Mouse (Mus musculus): Measurements from ENCODE around the gene Triml2.

Gene Triml2

DNA sequence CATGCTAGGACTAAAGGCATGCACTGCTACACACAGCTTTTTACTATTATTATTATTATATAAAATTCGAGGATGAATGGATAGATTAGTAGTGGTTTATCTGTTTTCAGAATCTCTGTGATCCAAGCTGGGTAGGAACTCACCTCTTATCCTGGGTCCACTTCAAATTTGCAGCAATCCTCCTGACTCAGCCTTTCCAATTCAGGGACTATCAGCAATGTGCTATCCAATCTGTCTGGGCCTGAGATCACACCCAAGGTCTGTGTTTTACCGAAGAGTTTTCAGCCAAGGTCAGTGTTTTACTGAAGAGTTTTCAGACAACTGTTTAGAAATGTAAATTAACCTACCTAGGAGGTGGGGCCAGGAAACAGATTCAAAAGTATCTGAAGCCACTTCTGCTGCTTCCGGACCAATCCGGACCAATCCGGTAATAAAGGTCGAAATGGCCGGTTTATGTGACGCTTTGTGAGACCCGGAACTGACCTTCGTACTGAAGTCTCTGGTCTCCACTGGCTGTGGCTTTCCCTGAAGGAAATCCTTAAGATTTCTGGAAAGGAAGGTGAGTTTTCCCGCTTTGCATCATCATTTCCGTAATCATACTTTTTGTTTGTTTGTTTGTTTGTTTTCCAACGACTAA lies at the start of gene Triml2:
Gene Triml2, plus strand, starts transcription at position 488 of the 637 bp plus-strand sequence.
- DNase-seq: no peak

DNA sequence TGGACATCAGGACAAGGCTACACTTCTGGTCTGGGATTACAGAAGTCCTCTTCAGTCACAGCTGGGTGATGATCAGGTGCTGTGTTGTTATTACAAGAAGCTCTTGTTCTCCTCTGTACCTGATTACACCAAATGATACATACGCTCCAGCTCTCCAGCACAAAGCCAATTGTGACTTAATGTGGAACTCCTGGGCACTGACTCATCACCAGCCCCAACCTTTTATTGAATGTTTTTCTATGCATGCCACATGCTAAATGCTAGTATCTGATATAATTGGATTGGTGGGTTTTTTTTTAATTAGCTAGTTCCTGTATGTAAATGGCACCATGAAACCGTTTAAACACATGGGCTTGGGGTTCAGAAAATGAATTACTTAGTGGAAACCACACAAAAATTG lies 39.0 kb upstream of the Triml2 start, which contains the start of gene Triml1:
Gene Triml1, minus strand, starts transcription at position 101 of the 400 bp plus-strand sequence.
- no peak for DNase-seq

DNA sequence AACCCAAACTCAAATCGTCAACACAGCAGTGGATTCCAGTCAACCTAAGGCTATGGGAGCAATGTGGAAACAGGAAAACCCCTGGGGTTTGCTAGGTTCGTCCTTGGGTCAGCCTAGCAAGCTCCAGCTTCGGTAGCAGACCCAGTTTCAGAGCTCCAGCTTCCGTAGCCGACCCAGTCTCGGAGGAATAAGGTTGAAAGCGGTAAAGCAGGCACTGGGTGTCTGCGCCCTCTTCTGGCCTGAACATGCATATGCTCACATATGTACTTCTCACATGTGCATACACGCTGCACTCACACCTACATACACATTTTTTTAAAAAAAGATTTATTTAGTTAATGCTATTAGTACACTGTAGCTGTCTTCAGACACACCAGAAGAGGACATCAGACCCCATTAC lies 31.0 kb upstream of the Triml2 start:
- DNase-seq: no peak

DNA sequence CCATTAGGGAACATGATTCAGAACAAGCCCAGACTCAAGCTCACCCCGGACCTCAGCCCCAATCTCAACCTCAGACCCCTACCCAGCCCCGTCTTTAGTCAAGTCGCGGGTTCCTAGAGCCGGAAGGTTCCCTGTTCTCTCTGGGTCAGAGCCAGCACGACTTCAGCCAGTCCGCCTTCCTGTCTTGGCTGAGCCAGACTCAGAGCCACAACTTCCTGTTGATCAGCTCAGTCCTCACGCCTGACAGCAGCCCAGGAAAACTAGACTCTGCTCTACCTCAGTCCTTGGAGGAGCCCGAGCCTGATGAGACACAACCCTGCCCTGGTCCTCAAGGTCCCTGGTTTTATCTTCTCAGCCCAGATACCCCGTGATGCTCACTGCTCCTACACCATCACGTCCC lies 17.1 kb upstream of the Triml2 start:
- no peak for DNase-seq

DNA sequence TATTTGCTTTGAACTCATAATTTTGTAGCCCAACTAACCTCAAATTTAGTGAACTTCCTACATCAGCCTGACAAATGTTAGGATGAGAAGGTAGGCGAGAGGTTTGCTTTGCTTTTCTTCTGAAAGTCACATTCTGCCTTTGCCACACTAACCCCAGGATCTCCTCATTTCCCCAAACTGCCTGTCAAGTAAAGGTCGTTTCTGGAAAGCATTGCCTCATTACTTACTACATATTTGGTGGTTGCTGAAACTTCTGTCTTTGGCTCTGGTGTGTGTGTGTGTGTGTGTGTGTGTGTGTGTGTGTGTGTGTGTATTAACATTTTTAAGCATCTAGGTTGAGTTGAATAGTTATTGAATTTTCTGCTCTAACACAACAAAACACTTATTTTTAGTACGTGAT lies 15.9 kb upstream of the Triml2 start:
- no peak for DNase-seq

DNA sequence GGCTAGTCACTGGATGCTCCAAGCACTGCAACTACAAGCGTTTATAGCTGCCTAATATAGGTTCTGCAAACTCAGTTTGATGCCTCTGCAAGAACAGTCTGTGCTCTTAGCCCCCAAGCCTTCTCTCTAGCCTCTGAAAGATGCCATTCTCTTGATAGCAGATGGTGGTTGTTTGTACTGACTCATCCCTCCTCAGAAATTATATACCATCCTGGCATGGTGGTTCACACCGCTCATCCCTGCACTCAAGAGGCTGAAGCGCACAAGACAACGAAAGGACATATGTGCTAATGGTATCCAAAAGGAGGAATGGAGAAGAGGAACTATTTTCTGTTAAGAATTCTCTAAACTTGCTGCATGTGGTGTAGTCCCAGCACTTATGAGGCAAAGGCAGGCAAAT lies 12.3 kb upstream of the Triml2 start:
- no peak for DNase-seq

DNA sequence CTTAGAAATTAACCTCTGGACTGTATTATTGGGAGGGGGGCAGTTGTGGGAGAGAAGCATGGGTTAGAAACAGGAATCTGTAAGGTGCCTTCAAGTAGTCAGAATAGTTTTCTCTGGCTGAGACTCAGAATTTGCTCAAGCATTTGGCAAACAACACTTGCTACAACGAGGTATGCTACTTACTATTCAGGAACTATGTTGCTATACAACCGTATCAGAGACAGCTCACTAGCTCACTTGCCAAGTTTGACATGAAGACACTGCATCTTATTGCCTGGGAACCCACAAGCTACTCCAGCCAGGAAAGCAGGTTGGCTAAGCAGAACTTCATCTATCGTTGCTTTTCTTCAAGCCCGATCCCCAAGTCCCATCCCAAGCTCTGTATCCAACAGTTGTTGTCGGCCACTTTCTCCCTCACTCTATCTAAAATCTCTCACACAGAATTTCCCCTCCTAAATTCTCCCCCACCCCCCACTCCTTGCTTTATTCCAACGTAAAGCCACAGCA lies 11.0 kb upstream of the Triml2 start:
- DNase-seq: no peak

DNA sequence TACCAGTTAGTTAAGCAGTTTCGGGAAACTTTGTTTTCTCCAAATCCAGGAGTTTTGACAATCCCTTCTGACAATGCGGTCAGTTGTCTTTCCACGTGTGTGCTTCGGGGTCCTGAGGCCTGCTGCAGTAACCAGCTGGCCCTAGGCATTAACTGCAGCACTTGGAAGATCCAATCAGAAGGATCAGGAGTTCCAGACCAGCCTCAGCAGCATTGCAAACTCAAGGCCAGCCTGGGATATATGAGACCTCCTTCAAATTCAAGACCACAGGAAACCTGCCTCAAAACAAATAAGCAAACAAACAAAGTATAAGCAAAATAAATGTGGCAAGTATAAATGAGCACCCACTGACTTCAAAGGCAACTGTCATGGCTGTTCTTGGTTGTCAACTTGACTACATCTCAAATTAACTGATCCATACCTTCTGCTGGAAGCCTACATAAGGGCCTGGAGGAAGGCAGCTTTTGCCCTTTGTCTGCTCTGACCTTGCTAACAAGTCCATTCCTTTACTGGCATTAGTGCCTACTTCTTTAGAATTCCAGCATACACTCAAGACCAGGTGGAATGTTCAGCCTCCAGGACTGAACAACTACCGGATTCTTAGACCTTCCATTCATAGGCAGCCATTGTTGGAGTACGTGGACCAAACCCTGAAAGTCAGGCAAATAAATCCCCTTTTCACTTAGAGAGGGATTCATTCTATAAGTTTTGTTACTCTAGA lies 3.4 kb upstream of the Triml2 start:
- DNase-seq: no peak

DNA sequence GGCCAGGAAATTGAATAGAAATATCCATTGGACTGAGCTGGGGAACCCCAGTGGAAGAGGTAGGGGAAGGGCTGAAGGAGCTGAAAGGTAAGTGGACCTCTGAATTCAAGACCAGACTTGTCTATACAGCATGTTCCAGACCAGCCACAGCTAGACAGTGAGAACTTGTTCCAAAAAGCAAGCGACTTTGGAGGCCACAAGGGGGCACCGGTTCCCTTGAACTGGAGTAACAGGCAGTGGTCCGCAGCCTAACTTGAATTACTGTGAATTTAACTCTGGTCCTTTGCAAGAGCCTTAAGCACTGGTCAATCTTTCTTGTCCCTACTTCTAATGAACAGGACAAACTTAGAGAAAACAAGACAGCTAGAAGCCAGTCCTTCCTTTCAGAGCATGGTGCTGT lies 2.1 kb upstream of the Triml2 start:
- DNase-seq: no peak

DNA sequence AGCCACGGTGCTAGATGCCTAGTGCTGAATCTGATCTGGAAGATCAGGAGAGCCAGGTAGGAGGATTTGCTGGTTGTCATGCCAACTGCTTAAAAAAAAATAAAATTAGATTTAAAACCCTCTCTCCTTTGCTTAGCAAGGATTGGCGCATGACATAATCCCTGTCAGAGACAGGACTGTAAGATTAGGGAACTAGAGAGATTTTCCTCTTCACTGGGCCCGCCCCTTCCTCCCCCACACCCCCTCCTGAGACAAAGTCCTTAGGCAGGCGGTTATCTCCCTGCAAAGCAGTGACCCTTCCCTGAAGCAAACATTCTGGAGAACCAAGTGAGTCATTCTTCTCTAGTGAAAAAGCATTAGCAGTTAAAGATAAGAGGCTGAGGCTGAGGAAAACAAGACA lies 1.2 kb upstream of the Triml2 start:
- no peak for DNase-seq

DNA sequence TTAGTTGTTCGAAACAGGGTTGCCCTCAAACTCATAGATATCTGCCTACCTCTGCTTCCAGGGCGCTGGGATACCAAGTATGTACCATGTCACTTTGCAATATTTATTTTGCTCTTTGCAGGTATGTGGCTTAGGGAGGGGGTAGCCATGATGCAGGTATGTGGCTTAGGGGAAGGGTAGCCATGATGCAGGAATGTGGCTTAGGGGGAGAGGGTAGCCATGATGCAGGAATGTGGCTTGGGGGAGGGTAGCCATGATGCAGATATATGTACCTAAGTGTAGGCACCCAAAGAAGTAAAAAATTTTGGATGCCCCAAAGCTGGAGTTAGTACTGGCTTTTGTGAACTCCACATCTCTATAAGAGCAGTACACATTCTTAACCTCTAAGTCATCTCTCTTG lies 1.9 kb downstream of the Triml2 start:
- no peak for DNase-seq

DNA sequence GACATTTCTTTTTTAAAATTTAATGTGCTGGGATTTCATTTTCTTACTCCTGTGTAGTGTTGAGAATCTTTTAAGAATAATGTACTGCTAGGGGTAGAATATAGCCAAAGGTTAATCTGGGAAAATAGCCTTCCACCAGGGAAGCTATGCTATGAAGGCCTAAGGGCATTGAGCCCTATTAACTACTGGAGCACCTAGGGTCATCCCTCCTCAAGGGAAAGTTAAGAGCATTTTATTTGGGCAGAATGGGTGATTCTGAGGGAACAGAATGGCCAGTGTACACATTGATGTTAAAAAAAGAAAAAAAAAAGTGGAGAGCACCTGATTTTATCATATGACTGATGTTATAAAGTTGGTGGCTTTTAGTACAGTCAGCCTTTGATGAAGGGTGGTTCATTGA lies 35.2 kb downstream of the Triml2 start:
- DNase-seq: no peak

DNA sequence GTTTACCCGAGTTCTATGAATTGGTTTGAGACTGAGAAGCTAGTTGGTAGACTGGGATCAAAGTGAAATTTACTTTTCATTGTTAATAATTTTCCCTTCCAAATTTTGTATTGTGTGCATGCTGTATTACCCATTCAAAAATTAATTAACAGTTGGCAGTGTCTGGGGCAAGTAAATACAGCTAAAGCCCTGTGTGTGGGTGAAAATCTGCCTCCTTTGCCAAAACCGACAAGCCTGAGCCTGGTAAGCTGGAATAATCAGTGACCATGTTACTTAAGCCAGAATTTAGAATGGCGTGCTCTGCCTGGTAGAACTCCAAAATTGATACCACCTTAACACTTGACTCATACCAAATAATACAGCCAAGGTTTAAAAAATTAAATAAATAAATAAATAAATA lies 63.0 kb downstream of the Triml2 start:
- DNase-seq: peak; percentile 21
